Mouse (Mus musculus) T-helper 2 cell (primary cell): ENCODE results near the gene Robo1.

Experiments
- in situ Hi-C: fragments of 300-600 bp; cut with MboI, MseI; formaldehyde crosslinking; loops from one replicate; pipeline ENCODE4 v1.15.1; 2025; ENCODE audit warnings: high pct_unique_total_duplicates

Gene Robo1

DNA sequence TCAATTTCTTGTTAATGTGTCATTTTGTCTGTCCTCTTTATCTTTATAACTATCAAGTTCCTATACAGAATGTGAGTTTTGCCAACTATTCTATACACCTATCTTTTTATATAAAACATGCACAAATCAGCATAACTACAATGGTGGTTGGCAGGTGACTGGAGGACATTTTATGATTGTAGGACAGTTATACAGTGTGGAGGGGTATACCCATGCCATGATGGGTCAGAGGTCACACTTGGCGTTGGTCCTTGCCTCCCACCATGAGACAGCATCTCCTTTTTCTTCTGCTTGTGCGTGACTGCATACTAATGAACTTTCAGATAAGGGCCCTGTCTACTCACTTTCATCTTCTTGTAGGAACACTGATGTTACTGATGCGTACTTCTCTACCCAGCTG, 427.5 kb downstream of the Robo1 start:
- in situ Hi-C loops, result no loop called here

DNA sequence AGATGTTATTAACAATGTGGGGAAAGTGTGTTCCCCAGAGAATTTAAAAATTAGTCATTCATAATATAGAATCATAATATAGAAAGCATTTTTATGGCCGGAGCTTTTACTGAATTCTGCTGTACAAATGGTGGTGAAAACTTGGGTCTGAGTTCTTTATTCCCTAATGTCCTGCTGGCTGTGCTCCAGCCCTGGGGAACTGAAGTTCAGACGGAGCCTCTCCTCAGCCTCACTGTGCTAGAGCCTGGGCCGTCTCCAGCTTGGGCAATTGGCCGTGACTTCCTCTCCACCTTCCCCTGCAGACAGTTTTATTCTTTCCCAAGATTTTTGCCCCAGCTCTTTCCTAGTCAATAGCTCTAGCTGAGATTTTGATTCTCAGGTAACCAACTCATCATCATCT, 429.0 kb downstream of the Robo1 start:
- in situ Hi-C loops, result no loop called here

- in situ Hi-C loops, result no loop called here
Measured at GRCm38 (mm10) chr16:72740218-72740617, 432.1 kb downstream of the Robo1 start.

DNA sequence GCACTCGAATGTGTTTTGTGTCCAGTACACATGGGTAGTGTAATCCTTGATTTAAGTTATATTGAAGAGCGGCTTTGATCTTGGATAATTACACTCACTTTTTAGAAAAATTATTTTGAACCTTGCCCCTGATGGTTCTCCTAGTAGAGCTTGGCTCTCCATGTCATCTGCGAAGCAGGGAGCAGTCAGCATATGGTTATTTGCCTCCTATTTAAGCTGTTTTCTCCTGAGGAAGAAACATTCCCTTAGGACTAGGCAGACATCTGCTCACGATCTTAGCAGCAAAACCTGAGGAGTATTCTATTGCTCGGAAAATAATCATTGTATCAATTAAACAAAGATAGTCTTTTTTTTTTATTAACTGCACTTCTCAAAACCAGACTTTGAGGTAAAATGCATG, 439.6 kb downstream of the Robo1 start:
- in situ Hi-C loops, result no loop called here

DNA sequence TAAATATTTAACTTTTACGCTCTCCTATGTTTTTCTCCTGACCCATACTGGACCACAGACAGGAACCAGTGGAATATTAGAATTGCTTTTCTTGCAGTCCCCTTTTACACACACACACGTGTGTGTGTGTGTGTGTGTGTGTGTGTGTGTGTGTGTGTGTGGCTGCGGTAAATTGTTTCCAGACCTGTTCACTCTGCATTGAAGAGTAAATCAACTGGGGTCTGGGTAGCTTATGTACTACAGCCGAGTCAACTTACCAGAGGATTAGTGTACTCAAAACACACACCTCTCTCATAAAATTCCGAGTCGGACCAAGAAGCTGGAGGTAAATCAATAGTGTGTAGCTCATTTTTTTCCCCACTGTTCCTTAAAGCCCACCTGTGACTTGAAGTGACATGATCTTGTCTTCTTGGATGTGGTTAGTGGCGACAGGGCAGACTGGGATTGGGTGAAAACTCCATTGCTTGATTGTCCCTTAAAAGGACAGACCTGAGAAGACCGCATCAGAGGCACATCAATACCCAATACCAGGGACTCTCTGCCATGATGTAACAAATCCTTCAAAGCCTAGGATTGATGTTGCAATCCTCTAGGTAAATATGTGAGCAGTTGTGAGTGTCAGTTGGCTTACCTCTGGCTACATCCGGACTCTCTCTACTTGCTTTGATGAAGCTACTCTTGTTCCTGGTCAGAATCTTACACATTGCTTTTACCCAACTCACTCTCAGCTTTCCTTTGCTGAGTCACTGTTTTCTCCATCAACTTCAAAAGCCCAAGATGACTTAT, 457.2 kb downstream of the Robo1 start:
- in situ Hi-C loops, result no loop called here

GRCm38 (mm10) chr16:72769214-72769834, 461.2 kb downstream of the Robo1 start:
- in situ Hi-C loops, result no loop called here

- in situ Hi-C loops, result no loop called here
Measured at GRCm38 (mm10) chr16:72772348-72772747, 464.2 kb downstream of the Robo1 start.

DNA sequence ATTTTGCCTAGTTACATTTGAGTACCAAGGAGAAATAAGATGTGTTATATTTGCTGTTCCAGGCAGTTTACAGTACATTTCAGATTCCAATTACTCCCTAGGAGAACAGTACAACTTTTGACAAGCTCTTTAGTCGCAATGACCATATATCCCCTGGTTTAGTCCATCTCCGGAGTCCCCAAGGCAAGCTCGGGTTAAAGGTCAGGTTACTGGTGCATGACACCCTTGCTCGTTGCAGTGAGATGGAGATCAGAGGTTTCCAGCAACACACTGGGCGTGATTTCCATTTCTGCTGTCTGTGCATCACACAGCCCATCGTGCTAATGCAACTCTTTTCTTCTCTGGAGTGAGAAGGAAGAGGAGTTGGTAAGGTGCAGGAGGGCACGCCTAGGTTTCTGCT, 464.9 kb downstream of the Robo1 start:
- in situ Hi-C loops, result no loop called here

- in situ Hi-C loops, result no loop called here
Measured at GRCm38 (mm10) chr16:72778520-72778919, 470.4 kb downstream of the Robo1 start.

- in situ Hi-C loops, result no loop called here
Measured at GRCm38 (mm10) chr16:72782171-72782570, 474.1 kb downstream of the Robo1 start.

DNA sequence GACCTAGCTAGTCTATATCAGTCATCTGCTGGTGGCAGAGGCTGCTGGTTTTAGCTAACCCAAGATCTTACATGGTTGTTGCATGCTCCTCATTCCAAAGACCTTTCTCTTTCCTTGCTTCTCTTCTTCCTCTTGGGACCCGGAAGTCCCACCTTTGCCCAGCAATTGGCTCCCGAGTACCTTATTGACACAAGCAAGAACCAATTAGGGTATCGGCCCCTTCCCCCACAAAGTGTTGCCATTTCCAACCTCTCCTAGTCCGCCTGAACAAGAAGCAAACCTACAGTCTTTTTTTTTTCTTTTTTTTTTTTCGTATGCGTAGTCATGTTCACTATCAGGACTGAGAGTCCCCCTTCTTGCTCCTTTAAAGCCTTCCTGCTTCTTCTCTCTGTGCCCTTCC, 478.0 kb downstream of the Robo1 start:
- in situ Hi-C loops, result no loop called here

GRCm38 (mm10) chr16:72786636-72787035, 478.5 kb downstream of the Robo1 start:
- in situ Hi-C loops, result no loop called here

- in situ Hi-C loops, result no loop called here
Measured at GRCm38 (mm10) chr16:72788017-72788416, 479.9 kb downstream of the Robo1 start.

DNA sequence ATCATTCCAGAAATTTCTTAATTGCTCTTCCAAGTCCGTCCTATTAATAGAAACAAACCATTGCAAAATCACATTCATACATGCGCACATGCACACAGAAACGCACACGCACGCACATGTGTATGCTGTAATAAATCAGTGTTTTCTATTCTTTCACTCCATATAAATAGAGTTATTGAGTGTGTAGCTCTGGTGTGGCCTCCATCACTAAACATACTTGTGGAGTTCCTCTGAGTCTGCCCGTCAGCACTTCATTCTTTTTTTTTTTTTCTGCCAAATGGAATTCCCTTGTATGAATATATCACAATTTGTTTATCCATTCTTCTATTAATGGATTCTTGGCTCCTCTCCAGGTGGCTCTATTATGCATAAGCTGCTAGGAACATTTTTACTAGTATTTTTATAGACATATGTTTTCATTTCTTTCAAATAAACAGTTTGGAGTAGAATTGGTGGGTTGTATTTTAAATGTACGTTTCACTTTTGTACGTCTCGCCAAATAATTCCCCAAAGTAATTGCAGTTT, 483.1 kb downstream of the Robo1 start:
- in situ Hi-C loops, result no loop called here

GRCm38 (mm10) chr16:72794692-72795378, 486.7 kb downstream of the Robo1 start:
- in situ Hi-C loops, result no loop called here

- in situ Hi-C loops, result no loop called here
Measured at GRCm38 (mm10) chr16:72795379-72795712, 487.2 kb downstream of the Robo1 start.

DNA sequence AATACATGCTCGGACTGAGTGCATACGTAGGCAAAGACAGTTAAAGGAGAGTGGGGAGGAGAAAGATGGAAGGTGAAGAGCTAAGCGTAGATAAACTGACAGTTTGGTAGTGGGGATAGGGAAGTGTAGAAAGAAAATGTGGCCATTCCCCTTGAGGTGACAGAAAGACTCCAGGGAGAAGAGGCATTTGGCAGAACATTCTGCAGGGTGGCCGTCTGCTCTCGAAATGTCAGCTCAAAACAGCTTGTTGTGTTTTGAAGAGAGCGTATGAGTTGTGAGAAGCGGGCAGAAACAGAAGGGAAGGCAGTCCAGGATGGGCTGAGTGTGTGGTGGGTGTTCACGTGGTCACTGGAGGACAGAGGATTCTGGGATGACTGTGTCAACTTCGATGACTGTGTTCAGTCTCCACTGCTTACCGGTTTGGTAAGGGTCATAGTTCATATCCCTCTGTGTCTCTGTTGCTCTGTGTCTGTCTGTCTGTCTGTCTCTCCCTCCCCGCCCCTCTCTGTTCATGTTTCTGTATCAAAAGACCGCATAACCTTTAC, 490.4 kb downstream of the Robo1 start:
- in situ Hi-C loops, result no loop called here

DNA sequence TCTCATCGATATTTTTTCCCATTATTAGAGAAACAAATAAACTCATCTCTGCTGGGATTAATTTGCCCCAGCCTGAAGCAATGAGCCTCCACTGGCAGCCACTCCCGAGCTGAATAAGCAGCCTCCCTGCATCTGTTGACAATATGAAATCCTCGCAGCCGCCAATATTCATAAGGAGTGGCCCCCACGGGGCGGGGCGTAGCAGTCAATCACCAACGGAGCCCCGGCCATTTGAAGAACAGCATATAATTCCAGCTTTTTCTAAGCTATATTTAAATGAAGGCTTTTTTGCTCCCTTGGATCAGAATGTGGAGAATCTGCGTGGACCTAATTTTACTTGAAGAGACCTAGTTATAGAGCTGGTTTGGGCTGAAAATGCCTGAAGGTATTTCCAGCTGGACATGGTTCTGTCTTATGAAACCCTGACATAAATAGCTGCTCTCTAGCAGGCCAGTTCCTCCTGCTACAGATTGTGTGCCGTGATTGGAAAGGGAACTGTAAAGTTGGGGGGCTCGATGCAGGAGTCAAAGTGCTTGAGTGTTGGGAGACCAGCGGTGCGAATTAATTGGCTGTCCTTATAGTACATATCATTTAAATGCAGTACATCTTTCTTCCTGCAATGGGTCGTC, 492.1 kb downstream of the Robo1 start:
- in situ Hi-C loops, result no loop called here

DNA sequence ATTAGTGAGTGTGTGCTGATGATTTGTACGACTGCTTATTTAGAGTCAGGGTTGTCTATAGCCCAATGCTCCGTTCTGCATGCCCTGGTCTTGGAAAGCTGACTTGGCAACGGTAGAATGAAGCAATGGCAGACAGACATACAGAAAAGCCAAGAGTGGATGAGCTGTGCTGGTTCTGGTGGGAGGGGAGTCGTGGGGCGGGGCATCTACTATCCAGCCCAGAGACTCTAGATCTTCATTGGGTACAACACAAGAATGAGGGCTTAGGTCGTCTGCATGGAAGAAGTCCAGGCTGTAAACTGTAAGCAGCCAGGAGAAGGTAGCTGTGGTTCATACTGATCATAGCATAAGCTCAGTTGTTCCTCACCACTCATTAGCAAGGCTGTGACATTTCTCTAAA, 492.7 kb downstream of the Robo1 start:
- in situ Hi-C loops, result no loop called here

DNA sequence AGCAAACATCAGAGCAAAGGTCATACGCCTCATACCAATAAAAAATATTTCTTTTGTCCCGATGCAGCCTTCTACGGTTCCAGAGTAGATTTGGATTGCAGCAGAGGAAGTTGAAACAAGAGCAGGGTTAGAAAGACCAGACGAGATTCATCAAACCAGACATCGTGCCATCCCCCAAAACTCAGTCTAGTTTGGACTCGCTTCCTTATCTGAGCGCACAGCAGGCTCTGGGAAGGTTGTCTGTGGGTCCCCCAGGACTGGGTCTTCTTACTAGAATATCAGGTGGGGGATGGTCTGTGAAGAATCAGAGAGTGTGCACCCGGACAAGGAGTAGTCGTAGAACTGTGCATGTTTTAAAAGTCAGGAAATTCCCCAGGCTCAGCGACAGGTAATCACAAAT, 500.2 kb downstream of the Robo1 start:
- in situ Hi-C loops, result no loop called here

DNA sequence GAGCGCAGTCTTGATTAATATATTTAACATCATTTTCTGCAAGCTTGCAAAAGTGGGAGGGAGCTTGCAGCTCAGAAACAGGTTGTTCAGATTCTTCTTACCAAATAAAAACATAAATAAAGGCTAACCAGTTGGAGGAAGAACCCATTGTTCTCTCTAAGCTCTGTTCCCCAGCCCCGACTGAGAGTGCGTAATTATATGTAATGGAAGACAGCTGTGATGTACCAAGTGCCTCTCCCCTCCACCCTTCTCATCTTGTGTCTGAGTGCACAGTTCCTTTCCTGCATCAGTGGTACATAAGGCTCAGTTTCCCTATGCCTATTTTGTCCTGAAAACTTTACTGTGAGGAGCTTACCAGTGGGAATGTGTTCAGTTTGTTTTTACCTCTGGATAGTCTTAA, 502.8 kb downstream of the Robo1 start:
- in situ Hi-C loops, result no loop called here

DNA sequence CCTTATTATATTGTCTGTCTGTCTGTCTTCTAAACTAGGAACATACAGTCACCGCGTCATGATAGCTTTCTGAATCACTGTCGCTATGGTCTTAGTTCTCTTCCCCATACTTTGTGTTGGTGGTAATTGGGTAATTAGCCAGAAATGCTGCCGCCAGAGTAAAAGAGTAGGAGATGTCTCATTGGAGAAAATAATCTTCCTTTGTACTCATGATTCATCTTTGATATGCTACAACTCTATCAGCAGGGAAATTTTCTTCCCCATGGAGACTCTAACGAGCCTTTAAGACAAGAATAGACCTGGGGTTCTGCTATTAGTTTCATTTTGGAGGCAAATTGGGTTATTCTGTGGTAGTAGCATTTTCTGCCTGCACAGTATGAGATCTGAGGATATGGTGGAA, 503.4 kb downstream of the Robo1 start:
- in situ Hi-C loops, result no loop called here
